Mouse (Mus musculus) inflammation-experienced regulatory T-cells, adult 6 months (primary cell): ENCODE data around the gene Rbm18. TPM values are rescaled to one million over a fixed set of nuclear protein-coding genes. Genes with fewer than 3 reads are reported as not detected.

ENCODE experiments used
- ATAC-seq: one replicate; pipeline ENCODE4 v1.8.0; 2017
- polyA plus RNA-seq, 3 experiments: library from polyadenylated mRNA; unstranded; fragments of 100-300 nt; shearing (Covaris generic); gene quantifications; one replicate each; pipeline ENCODE4 v1.2.1; 2017

Rbm18 gene
- polyA plus RNA-seq, 3 experiments from 2014 or later: 45.5 to 59.4 (median 55.0) TPM

GRCm38 (mm10) chr2:36067132-36067531 is 69.4 kb downstream of the Rbm18 start:
- ATAC-seq: no peak

Other genes starting within 250 kb of the Rbm18 start
- gene Ttll11, start 156.9 kb downstream of the Rbm18 start, polyA plus RNA-seq: not detected
- gene Ndufa8, start 87.4 kb downstream of the Rbm18 start, polyA plus RNA-seq: 100 to 1,000 TPM; 164 to 233 (median 170) TPM
- gene Morn5, start 87.3 kb downstream of the Rbm18 start, polyA plus RNA-seq: not detected
- gene Lhx6, start 31.4 kb downstream of the Rbm18 start, polyA plus RNA-seq: not detected
- gene Mrrf, start 384 bp downstream of the Rbm18 start, polyA plus RNA-seq: 10 to 100 TPM; 12.7 to 19.7 (median 15.2) TPM
- 1 to 10 TPM in 1 of 3 experiments, under 1 TPM in 2; 0.44 to 2.9 (median 0.69) TPM for gene Ptgs1, start 93.7 kb upstream of the Rbm18 start, polyA plus RNA-seq
- under 1 TPM in 2 of 3 experiments, not detected in 1; 0.12 to 0.13 TPM for gene Olfr338, start 236.7 kb upstream of the Rbm18 start, polyA plus RNA-seq